Mouse (Mus musculus): ENCODE measurements at regions not wholly inside any gene's neighbourhood (a gene's known extent, or its start where the extent isn't known, plus 50 kb on each side); places are given as distances from the start of the nearest gene placed in this dataset.
A peak's percentile ranks its signal among the peaks of the same experiment; 100 is the strongest.

DNA sequence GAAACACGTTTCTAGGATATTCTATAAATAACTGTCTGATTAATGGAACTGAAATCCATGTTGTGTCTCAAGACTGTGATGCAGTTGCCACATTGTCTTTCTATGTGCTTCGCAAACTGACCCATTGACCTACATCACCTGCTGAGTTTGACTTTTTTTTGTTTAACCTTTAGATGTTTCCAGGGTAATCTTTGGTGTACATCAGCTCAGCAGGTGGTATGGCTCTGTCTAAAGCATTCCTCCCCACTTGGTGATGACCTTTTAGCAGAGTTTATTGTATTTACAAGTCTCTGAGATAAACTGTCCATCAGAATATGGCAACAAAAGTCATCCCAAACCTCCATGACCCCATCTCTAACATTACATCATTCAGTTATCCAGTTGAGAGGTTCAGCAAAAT lies 337.0 kb upstream of the 4930452B06Rik start:
- Histone ChIP-seq H3K36me3 (ENCODE audit: control insufficient read depth, insufficient read depth, low read length) (no peaks in the 10 kb centered on the region), H3K27ac (ENCODE audit: low read depth, low read length) (no peak overlapping the region), H3K4me2 (ENCODE audit: low read length) (no peak overlapping the region), H3K4me3 (ENCODE audit: low read length) (no peak overlapping the region), H3K9me3 (ENCODE audit: control insufficient read depth, low read length) (no peaks in the 10 kb centered on the region), H3K9ac (ENCODE audit: low read depth, low read length) (no peak overlapping the region), H3K27me3 (replicated peaks; ENCODE audit: control insufficient read depth, insufficient read depth, low read length) (no peaks in the 10 kb centered on the region), H3K4me1 (ENCODE audit: control insufficient read depth, insufficient read depth, low read depth, low read length) (peaks cover 3% of the 10 kb centered on the region; the same call in 1 of the 2 replicates)
- no peak for ATAC-seq
- WGBS, result 54% methylated on average over 2 of the region's 2 CpGs

DNA sequence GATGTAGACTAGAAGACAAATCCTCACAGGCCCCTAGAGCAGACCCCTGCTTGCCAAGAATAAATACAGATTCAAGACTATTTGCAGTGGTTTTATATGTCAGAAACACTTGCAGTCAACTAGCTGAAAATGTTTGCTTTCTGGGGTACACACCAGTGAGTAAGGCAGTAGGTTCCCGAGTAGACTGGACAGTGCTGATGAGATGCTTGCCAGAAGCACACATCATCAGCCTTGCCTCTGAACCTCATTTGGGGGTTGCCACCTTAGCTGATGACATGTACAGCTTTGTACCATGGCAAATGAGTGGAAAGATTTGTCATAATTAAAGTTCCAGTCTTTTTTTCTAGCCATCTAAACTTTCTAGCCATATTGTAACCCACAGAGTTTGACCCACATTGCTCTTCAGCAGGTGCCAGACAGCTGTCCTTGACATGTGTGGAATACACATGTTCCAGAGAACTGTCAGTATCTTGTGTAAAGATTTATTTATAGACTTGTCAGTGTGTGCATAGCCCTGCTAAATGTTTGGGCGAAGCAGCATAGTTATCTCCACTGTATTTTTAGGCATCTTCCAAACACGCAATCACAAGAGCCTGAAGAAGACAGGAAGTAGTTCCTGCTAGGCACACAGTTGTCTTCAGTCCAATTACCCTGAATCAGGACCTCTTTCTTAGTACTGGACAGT lies 334.5 kb upstream of the 4930452B06Rik start:
- Histone ChIP-seq H3K27me3 (replicated peaks; ENCODE audit: control insufficient read depth, insufficient read depth, low read length) (no peaks in the 10 kb centered on the region), H3K9ac (ENCODE audit: low read depth, low read length) (no peak overlapping the region), H3K27ac (ENCODE audit: low read depth, low read length) (no peak overlapping the region), H3K4me2 (ENCODE audit: low read length) (no peak overlapping the region), H3K9me3 (ENCODE audit: control insufficient read depth, low read length) (no peaks in the 10 kb centered on the region), H3K4me1 (ENCODE audit: control insufficient read depth, insufficient read depth, low read depth, low read length) (peaks cover 3% of the 10 kb centered on the region; the same call in 1 of the 2 replicates), H3K36me3 (ENCODE audit: control insufficient read depth, insufficient read depth, low read length) (no peaks in the 10 kb centered on the region), H3K4me3 (ENCODE audit: low read length) (no peak overlapping the region)
- 73% methylated on average over 3 of the region's 3 CpGs for WGBS
- no peak for ATAC-seq

DNA sequence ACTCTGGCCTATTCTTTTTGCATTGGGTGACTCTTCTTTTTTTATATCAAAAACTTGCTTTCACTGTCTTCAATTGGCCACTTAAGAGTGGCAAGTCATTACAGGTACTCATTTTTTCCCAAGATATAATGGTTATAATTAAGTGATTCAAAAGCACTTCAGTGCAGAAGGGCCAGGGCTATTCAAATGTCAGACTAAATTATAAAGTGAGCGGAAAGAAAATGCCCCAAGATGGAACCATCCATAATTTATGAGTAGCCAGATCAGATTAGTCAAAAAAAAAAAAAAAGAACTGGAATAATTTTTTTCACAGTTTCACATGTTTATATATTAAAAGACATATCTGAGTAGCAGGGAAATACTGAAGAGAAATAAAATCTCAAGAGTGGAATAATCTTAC lies 333.8 kb upstream of the 4930452B06Rik start:
- Histone ChIP-seq H3K27ac (ENCODE audit: low read depth, low read length) (no peak overlapping the region), H3K36me3 (ENCODE audit: control insufficient read depth, insufficient read depth, low read length) (no peaks in the 10 kb centered on the region), H3K9ac (ENCODE audit: low read depth, low read length) (no peak overlapping the region), H3K4me1 (ENCODE audit: control insufficient read depth, insufficient read depth, low read depth, low read length) (peaks cover 3% of the 10 kb centered on the region; the same call in 1 of the 2 replicates), H3K4me3 (ENCODE audit: low read length) (no peak overlapping the region), H3K9me3 (ENCODE audit: control insufficient read depth, low read length) (no peaks in the 10 kb centered on the region), H3K27me3 (replicated peaks; ENCODE audit: control insufficient read depth, insufficient read depth, low read length) (no peaks in the 10 kb centered on the region), H3K4me2 (ENCODE audit: low read length) (no peak overlapping the region)
- 53% methylated on average over 1 of the region's 1 CpGs for WGBS
- no peak for ATAC-seq

DNA sequence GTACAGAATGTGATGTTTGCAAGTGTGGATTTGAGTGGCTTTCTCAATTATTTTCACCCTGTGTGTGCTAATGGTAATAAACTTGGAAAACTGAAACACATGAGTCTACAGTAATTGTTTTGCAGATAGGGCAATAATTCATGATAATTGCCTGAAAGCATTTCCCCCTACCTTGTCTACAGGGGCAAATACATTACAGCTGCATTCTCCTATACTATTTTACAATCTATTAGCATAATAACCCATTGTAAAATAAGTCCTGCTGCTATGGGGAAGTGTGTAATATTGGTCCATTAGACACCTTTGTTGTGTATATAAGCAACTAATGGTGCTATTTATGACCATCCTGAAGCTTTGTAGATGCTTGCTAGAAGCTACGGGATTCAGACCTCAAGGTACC lies 327.4 kb upstream of the 4930452B06Rik start:
- H3K9ac ChIP-seq (ENCODE audit: low read depth, low read length), result no peak overlapping the region
- H3K27ac ChIP-seq (ENCODE audit: low read depth, low read length), result no peak overlapping the region
- no peak overlapping the region for H3K4me3 ChIP-seq (ENCODE audit: low read length)
- no peaks in the 10 kb centered on the region for H3K27me3 ChIP-seq (replicated peaks; ENCODE audit: control insufficient read depth, insufficient read depth, low read length)
- 70% methylated on average over 1 of the region's 1 CpGs for WGBS
- H3K9me3 ChIP-seq (ENCODE audit: control insufficient read depth, low read length), result no peaks in the 10 kb centered on the region
- no peaks in the 10 kb centered on the region for H3K36me3 ChIP-seq (ENCODE audit: control insufficient read depth, insufficient read depth, low read length)
- no peak overlapping the region for H3K4me2 ChIP-seq (ENCODE audit: low read length)
- H3K4me1 ChIP-seq (ENCODE audit: control insufficient read depth, insufficient read depth, low read depth, low read length), result no peaks in the 10 kb centered on the region
- ATAC-seq, result no peak

DNA sequence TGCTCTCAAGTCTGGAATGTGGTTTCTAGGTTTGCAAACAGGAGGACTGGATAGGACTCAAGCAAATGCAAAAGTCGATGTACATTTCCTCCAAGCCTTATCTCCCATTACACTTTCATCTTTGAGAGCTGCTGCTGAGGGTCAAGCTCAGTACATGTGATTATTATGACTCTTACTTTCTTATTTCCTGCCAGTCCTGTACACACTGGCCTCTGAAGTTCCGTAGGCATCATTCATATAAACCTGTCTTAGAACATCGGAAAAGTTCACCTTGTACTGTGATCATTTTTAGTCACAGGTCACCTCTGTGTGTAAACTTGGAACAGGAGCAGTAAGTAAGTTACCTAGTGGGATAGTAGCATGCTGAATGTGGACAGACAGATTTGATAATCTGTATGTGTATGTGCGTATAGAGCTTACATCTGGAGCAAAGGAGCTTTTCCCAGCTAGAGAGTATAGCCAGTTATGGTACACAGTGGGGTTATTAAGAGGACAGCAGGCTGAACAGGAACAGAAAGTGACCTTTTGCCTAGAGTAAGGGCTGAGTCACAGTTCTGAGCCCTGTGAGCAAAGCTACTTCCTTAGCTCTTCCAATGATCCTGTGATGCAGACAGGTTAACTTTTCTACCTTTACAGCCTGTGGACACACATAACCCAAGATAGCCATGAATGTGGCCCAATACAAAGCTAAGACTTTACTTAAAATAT lies 319.2 kb upstream of the 4930452B06Rik start:
- Histone ChIP-seq H3K36me3 (ENCODE audit: control insufficient read depth, insufficient read depth, low read length) (no peaks in the 10 kb centered on the region), H3K4me3 (ENCODE audit: low read length) (no peak overlapping the region), H3K27me3 (replicated peaks; ENCODE audit: control insufficient read depth, insufficient read depth, low read length) (no peaks in the 10 kb centered on the region), H3K9me3 (ENCODE audit: control insufficient read depth, low read length) (no peaks in the 10 kb centered on the region), H3K27ac (ENCODE audit: low read depth, low read length) (no peak overlapping the region), H3K4me1 (ENCODE audit: control insufficient read depth, insufficient read depth, low read depth, low read length) (no peaks in the 10 kb centered on the region), H3K9ac (ENCODE audit: low read depth, low read length) (no peak overlapping the region), H3K4me2 (ENCODE audit: low read length) (no peak overlapping the region)
- no peak for ATAC-seq
- 95% methylated on average over 4 of the region's 4 CpGs for WGBS

DNA sequence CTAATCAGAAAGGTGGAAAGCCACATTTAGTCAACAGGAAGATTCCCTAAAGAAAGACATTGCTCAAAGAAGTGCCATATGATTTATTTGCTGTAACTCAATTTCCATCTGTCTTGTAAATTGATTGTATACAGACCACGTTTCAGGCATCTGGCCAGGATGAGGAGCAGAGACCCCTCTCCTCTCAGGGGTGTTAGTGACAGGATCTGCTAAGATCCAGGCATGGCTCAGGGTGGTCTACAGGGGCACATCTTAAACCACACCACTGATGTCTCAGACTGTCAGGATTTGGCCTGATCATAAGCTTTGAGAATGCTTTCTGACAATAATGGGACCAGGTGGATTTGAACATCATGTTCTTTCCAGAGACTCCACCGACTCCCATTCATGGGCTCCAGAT lies 295.5 kb upstream of the 4930452B06Rik start:
- H3K27me3 ChIP-seq (replicated peaks; ENCODE audit: control insufficient read depth, insufficient read depth, low read length), result no peaks in the 10 kb centered on the region
- no peaks in the 10 kb centered on the region for H3K9me3 ChIP-seq (ENCODE audit: control insufficient read depth, low read length)
- H3K9ac ChIP-seq (ENCODE audit: low read depth, low read length), result no peak overlapping the region
- no peak overlapping the region for H3K27ac ChIP-seq (ENCODE audit: low read depth, low read length)
- no peak overlapping the region for H3K4me3 ChIP-seq (ENCODE audit: low read length)
- no peaks in the 10 kb centered on the region for H3K36me3 ChIP-seq (ENCODE audit: control insufficient read depth, insufficient read depth, low read length)
- no peak for ATAC-seq
- WGBS, result 40% methylated on average over 2 of the region's 2 CpGs
- H3K4me1 ChIP-seq (ENCODE audit: control insufficient read depth, insufficient read depth, low read depth, low read length), result no peaks in the 10 kb centered on the region
- no peak overlapping the region for H3K4me2 ChIP-seq (ENCODE audit: low read length)

DNA sequence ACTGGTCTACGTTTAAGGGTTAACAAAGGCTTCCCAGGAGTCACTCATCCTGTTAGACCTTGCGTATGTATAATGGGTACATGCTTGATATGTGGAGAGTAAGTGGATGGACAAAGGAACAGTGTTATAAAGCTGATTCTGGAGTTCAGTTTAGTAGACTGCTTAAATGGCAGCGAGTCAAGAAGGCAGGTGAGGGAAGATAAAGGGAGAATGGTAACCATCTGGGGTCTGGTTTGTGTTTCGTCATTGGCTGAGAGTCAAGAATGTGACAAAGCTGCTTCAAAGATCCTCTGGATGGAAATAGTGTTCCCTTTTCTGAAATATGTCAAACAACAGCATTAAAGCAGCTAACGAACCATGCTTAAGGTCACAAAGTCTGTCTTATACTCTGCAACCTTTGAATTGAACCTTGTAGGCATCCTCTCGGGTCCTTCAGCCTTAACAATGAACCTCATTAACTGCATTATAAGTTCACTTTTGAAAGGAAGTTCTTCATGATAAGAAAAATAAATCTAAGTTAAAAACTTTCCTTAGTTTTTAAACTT lies 286.9 kb upstream of the 4930452B06Rik start:
- Histone ChIP-seq H3K27me3 (replicated peaks; ENCODE audit: control insufficient read depth, insufficient read depth, low read length) (no peaks in the 10 kb centered on the region), H3K4me1 (ENCODE audit: control insufficient read depth, insufficient read depth, low read depth, low read length) (no peaks in the 10 kb centered on the region), H3K4me2 (ENCODE audit: low read length) (no peak overlapping the region), H3K27ac (ENCODE audit: low read depth, low read length) (no peak overlapping the region), H3K9ac (ENCODE audit: low read depth, low read length) (no peak overlapping the region), H3K4me3 (ENCODE audit: low read length) (no peak overlapping the region), H3K36me3 (ENCODE audit: control insufficient read depth, insufficient read depth, low read length) (no peaks in the 10 kb centered on the region), H3K9me3 (ENCODE audit: control insufficient read depth, low read length) (no peaks in the 10 kb centered on the region)
- 43% methylated on average over 6 of the region's 6 CpGs for WGBS
- ATAC-seq, result no peak

DNA sequence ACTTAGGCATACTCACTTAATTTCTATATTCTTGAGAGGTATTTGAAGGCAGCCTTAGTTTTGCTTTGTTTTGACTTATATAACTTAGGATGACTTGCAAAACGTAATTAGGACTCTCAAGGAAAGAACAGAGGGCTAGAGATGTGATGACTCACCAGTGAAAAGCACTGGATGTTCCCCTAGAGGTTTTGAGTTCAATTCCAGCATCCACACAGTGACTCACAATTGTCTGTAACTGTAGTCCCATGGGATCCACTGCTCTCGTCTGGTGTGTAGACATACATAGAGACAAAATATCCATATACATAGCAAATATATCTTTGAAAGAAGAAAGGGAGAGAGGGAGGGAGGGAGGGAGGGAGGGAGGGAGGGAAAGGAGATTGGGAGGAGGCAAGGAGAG lies 282.7 kb upstream of the 4930452B06Rik start:
- Histone ChIP-seq H3K4me1 (ENCODE audit: control insufficient read depth, insufficient read depth, low read depth, low read length) (no peaks in the 10 kb centered on the region), H3K36me3 (ENCODE audit: control insufficient read depth, insufficient read depth, low read length) (no peaks in the 10 kb centered on the region), H3K27ac (ENCODE audit: low read depth, low read length) (no peak overlapping the region), H3K4me3 (ENCODE audit: low read length) (no peak overlapping the region), H3K4me2 (ENCODE audit: low read length) (no peak overlapping the region), H3K27me3 (replicated peaks; ENCODE audit: control insufficient read depth, insufficient read depth, low read length) (no peaks in the 10 kb centered on the region), H3K9ac (ENCODE audit: low read depth, low read length) (no peak overlapping the region), H3K9me3 (ENCODE audit: control insufficient read depth, low read length) (no peaks in the 10 kb centered on the region)
- WGBS, result 73% methylated on average over 2 of the region's 2 CpGs
- ATAC-seq, result no peak

DNA sequence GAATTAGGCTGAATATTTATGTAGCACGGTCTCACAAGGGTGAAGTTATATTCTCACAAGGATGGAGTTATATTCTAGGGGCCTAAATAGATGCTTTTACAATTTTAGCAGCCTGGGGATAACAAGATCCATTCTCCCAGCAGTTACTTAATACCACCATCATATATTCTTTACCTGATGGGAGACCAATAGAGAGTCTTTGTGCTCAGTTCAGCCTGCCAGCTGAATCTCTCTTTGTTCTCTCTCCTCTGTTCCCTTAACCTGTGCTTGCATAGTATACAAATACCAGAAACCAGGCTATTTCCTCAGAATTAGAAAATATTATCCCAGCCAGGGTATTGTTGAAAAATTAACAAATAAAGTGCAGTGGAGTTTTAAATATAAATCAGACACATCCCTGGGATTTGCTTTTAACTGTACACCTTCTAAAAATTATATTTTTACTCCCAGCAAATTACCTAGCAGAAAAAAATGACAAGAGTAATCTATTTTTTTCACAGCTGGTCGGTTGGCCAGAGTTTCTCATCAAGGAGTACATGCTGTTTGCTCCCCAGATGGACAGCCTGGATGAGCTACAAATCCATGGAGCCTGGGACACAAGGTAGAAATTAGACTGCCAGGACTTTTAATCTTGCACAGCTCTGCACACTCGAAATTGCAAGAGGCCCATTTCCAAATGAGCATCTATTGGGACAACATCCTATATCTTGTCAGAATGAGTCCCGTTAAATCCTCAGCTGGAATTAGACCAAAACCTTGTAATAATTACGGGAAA lies 281.0 kb upstream of the 4930452B06Rik start:
- Histone ChIP-seq H3K9ac (ENCODE audit: low read depth, low read length) (no peak overlapping the region), H3K27ac (ENCODE audit: low read depth, low read length) (no peak overlapping the region), H3K9me3 (ENCODE audit: control insufficient read depth, low read length) (no peaks in the 10 kb centered on the region), H3K4me3 (ENCODE audit: low read length) (no peak overlapping the region), H3K36me3 (ENCODE audit: control insufficient read depth, insufficient read depth, low read length) (no peaks in the 10 kb centered on the region), H3K4me1 (ENCODE audit: control insufficient read depth, insufficient read depth, low read depth, low read length) (no peaks in the 10 kb centered on the region), H3K4me2 (ENCODE audit: low read length) (no peak overlapping the region), H3K27me3 (replicated peaks; ENCODE audit: control insufficient read depth, insufficient read depth, low read length) (no peaks in the 10 kb centered on the region)
- ATAC-seq, result 0 out of 2 replicates have a peak, but pooled peaks have one; percentile 60
- WGBS, result 59% methylated on average over 5 of the region's 5 CpGs

Measured in hindbrain, embryonic 16.5 days (tissue).